Mouse (Mus musculus): ENCODE results near the gene Lrpprc.

GRCm38 (mm10) chr17:84736719-84737118, 53.9 kb downstream of the Lrpprc start:
- TF ChIP-seq POLR2A (IDR thresholded peaks at IDR 0.05; ENCODE audit: extremely low read depth, insufficient read depth, low read length) (no peak), CTCF (IDR thresholded peaks at IDR 0.05; ENCODE audit: low read depth, low read length) (no peak)

Measured in liver, adult 2 months (tissue).